Mouse (Mus musculus): ENCODE data around the gene Tnxb. TPM values are rescaled to one million over a fixed set of nuclear protein-coding genes. Genes with fewer than 3 reads are reported as not detected.
A peak's percentile ranks its signal among the peaks of the same experiment; 100 is the strongest.

Tnxb gene
- polyA plus RNA-seq, 1 experiment from 2014 or later = 1.9 TPM

- no peak overlapping the region; the same call in 1 of the 2 replicates for H3K9ac ChIP-seq
- H3K4me1 ChIP-seq = peaks cover 61% of the 10 kb centered on the region
- no peak for ATAC-seq (ENCODE audit: insufficient number of reproducible peaks, low FRiP score, low TSS enrichment, low read depth)
- H3K27me3 ChIP-seq = peaks cover 33% of the 10 kb centered on the region
- peak overlapping the region; percentile 78 for H3K4me3 ChIP-seq
- no peak overlapping the region for H3K27ac ChIP-seq
- no peaks in the 10 kb centered on the region for H3K36me3 ChIP-seq
- WGBS = 3% methylated on average over 42 of the region's 48 CpGs
- peak overlapping the region; percentile 42 for H3K4me2 ChIP-seq
- no peaks in the 10 kb centered on the region for H3K9me3 ChIP-seq
Observed at GRCm38 (mm10) chr17:34630761-34631301, 39.5 kb upstream of the Tnxb start.

GRCm38 (mm10) chr17:34631647-34632046 lies 38.7 kb upstream of the Tnxb start:
- Histone ChIP-seq H3K27ac (no peak overlapping the region), H3K4me3 (peak overlapping the region; percentile 39), H3K9ac (no peak overlapping the region), H3K4me2 (peak overlapping the region; percentile 79), H3K27me3 (peaks cover 33% of the 10 kb centered on the region), H3K9me3 (no peaks in the 10 kb centered on the region), H3K36me3 (no peaks in the 10 kb centered on the region), H3K4me1 (peaks cover 53% of the 10 kb centered on the region)
- no peak for ATAC-seq (ENCODE audit: insufficient number of reproducible peaks, low FRiP score, low TSS enrichment, low read depth)
- whole genome bisulfite sequencing = 6% methylated on average over 12 of the region's 12 CpGs

- peak overlapping the region; percentile 39 for H3K4me3 ChIP-seq
- H3K4me2 ChIP-seq = peak overlapping the region; percentile 79
- no peaks in the 10 kb centered on the region for H3K9me3 ChIP-seq
- H3K27me3 ChIP-seq = peaks cover 33% of the 10 kb centered on the region
- H3K4me1 ChIP-seq = peaks cover 50% of the 10 kb centered on the region
- H3K36me3 ChIP-seq = no peaks in the 10 kb centered on the region
- peak; percentile 49 for ATAC-seq (ENCODE audit: insufficient number of reproducible peaks, low FRiP score, low TSS enrichment, low read depth)
- under 1% methylated on average over 26 of the region's 26 CpGs for WGBS
- 0 out of 2 replicates have a peak overlapping the region, but pooled peaks have one; percentile 7 for H3K9ac ChIP-seq
- H3K27ac ChIP-seq = no peak overlapping the region
Observed at GRCm38 (mm10) chr17:34632261-34632691, 38.1 kb upstream of the Tnxb start.

- Histone ChIP-seq H3K4me3 (no peak overlapping the region), H3K27me3 (peaks cover 20% of the 10 kb centered on the region), H3K9me3 (no peaks in the 10 kb centered on the region), H3K9ac (no peak overlapping the region), H3K4me2 (no peak overlapping the region), H3K36me3 (no peaks in the 10 kb centered on the region), H3K27ac (no peak overlapping the region), H3K4me1 (peaks cover 26% of the 10 kb centered on the region)
- WGBS = 56% methylated on average over 2 of the region's 2 CpGs
- no peak for ATAC-seq (ENCODE audit: insufficient number of reproducible peaks, low FRiP score, low TSS enrichment, low read depth)
Observed at GRCm38 (mm10) chr17:34635671-34636070, 34.7 kb upstream of the Tnxb start.

- H3K9me3 ChIP-seq = no peaks in the 10 kb centered on the region
- H3K4me3 ChIP-seq = no peak overlapping the region
- H3K36me3 ChIP-seq = no peaks in the 10 kb centered on the region
- H3K4me2 ChIP-seq = no peak overlapping the region
- peaks cover 17% of the 10 kb centered on the region for H3K4me1 ChIP-seq
- no peak for ATAC-seq (ENCODE audit: insufficient number of reproducible peaks, low FRiP score, low TSS enrichment, low read depth)
- H3K27ac ChIP-seq = no peak overlapping the region
- H3K9ac ChIP-seq = no peak overlapping the region
- WGBS = 55% methylated on average over 3 of the region's 3 CpGs
- H3K27me3 ChIP-seq = peaks cover 7% of the 10 kb centered on the region; the same call in 1 of the 2 replicates
Observed at GRCm38 (mm10) chr17:34637459-34637858, 32.9 kb upstream of the Tnxb start.

- Histone ChIP-seq H3K27me3 (no peaks in the 10 kb centered on the region), H3K9me3 (no peaks in the 10 kb centered on the region), H3K4me2 (no peak overlapping the region), H3K9ac (no peak overlapping the region), H3K4me1 (peaks cover 15% of the 10 kb centered on the region), H3K4me3 (no peak overlapping the region), H3K36me3 (no peaks in the 10 kb centered on the region), H3K27ac (no peak overlapping the region)
- 76% methylated on average over 7 of the region's 7 CpGs for WGBS
- ATAC-seq (ENCODE audit: insufficient number of reproducible peaks, low FRiP score, low TSS enrichment, low read depth) = no peak
Observed at GRCm38 (mm10) chr17:34639461-34640255, 30.7 kb upstream of the Tnxb start.

- no peak overlapping the region for H3K4me3 ChIP-seq
- H3K9ac ChIP-seq = no peak overlapping the region
Observed at GRCm38 (mm10) chr17:34640778-34641601, 29.3 kb upstream of the Tnxb start.

GRCm38 (mm10) chr17:34641945-34642344 lies 28.4 kb upstream of the Tnxb start:
- H3K36me3 ChIP-seq = peaks cover 3% of the 10 kb centered on the region; the same call in 1 of the 2 replicates
- ATAC-seq (ENCODE audit: insufficient number of reproducible peaks, low FRiP score, low TSS enrichment, low read depth) = no peak
- no peak overlapping the region for H3K9ac ChIP-seq
- WGBS = 58% methylated on average over 3 of the region's 3 CpGs
- no peak overlapping the region for H3K4me2 ChIP-seq
- no peaks in the 10 kb centered on the region for H3K9me3 ChIP-seq
- no peak overlapping the region for H3K27ac ChIP-seq
- no peak overlapping the region for H3K4me3 ChIP-seq
- H3K4me1 ChIP-seq = peaks cover 34% of the 10 kb centered on the region
- no peaks in the 10 kb centered on the region for H3K27me3 ChIP-seq

More at GRCm38 (mm10) chr17:34640778-34641601, 29.3 kb upstream of the Tnxb start:
- no peak for ATAC-seq (ENCODE audit: insufficient number of reproducible peaks, low FRiP score, low TSS enrichment, low read depth)
- 16% methylated on average over 11 of the region's 11 CpGs for WGBS
- peaks cover 3% of the 10 kb centered on the region; the same call in 1 of the 2 replicates for H3K36me3 ChIP-seq
- H3K27ac ChIP-seq = peak overlapping the region; percentile 70
- no peaks in the 10 kb centered on the region for H3K9me3 ChIP-seq
- no peak overlapping the region for H3K4me2 ChIP-seq
- peaks cover 27% of the 10 kb centered on the region for H3K4me1 ChIP-seq
- no peaks in the 10 kb centered on the region for H3K27me3 ChIP-seq

- 89% methylated on average over 4 of the region's 4 CpGs for WGBS
- no peak overlapping the region for H3K4me2 ChIP-seq
- H3K4me1 ChIP-seq = peaks cover 44% of the 10 kb centered on the region
- no peaks in the 10 kb centered on the region for H3K27me3 ChIP-seq
- no peak overlapping the region for H3K9ac ChIP-seq
- H3K27ac ChIP-seq = no peak overlapping the region
- H3K9me3 ChIP-seq = no peaks in the 10 kb centered on the region
- no peak overlapping the region for H3K4me3 ChIP-seq
- no peak for ATAC-seq (ENCODE audit: insufficient number of reproducible peaks, low FRiP score, low TSS enrichment, low read depth)
- peaks cover 3% of the 10 kb centered on the region; the same call in 1 of the 2 replicates for H3K36me3 ChIP-seq
Observed at GRCm38 (mm10) chr17:34643379-34643778, 27.0 kb upstream of the Tnxb start.

- H3K4me3 ChIP-seq = peak overlapping the region; percentile 66; the same call in 1 of the 2 replicates
- ATAC-seq (ENCODE audit: insufficient number of reproducible peaks, low FRiP score, low TSS enrichment, low read depth) = no peak
- peaks cover 3% of the 10 kb centered on the region for H3K36me3 ChIP-seq
- H3K4me2 ChIP-seq = no peak overlapping the region
- no peak overlapping the region for H3K9ac ChIP-seq
- 0 out of 2 replicates have a peak overlapping the region, but pooled peaks have one; percentile 50 for H3K27ac ChIP-seq
- H3K9me3 ChIP-seq = no peaks in the 10 kb centered on the region
- 74% methylated on average over 10 of the region's 10 CpGs for WGBS
- H3K27me3 ChIP-seq = no peaks in the 10 kb centered on the region
- H3K4me1 ChIP-seq = peaks cover 46% of the 10 kb centered on the region
Observed at GRCm38 (mm10) chr17:34643944-34644343, 26.4 kb upstream of the Tnxb start.

- H3K9me3 ChIP-seq = no peaks in the 10 kb centered on the region
- peak within 1 kb of the TSS; percentile 72 for H3K4me2 ChIP-seq
- under 1% methylated on average over 16 of the region's 16 CpGs for WGBS
- peak within 1 kb of the TSS; percentile 78 for H3K27ac ChIP-seq
- peaks cover 46% of the 10 kb centered on the region for H3K4me1 ChIP-seq
- peak; percentile 79 for ATAC-seq (ENCODE audit: insufficient number of reproducible peaks, low FRiP score, low TSS enrichment, low read depth)
- H3K27me3 ChIP-seq = no peaks in the 10 kb centered on the region
- peak within 1 kb of the TSS; percentile 58 for H3K9ac ChIP-seq
- peaks cover 10% of the 10 kb centered on the region for H3K36me3 ChIP-seq
- peak within 1 kb of the TSS; percentile 66 for H3K4me3 ChIP-seq
Observed at GRCm38 (mm10) chr17:34644608-34645007, 25.7 kb upstream of the Tnxb start, which contains the start of gene Fkbpl. Gene Fkbpl, plus strand, starts transcription at chr17:34644764.
